Mouse (Mus musculus): Measurements from ENCODE around the gene Hibch. TPM values are rescaled to one million over a fixed set of nuclear protein-coding genes. Genes with fewer than 3 reads are reported as not detected.

Gene Hibch
- 14.2 TPM for total RNA-seq (2023)

DNA sequence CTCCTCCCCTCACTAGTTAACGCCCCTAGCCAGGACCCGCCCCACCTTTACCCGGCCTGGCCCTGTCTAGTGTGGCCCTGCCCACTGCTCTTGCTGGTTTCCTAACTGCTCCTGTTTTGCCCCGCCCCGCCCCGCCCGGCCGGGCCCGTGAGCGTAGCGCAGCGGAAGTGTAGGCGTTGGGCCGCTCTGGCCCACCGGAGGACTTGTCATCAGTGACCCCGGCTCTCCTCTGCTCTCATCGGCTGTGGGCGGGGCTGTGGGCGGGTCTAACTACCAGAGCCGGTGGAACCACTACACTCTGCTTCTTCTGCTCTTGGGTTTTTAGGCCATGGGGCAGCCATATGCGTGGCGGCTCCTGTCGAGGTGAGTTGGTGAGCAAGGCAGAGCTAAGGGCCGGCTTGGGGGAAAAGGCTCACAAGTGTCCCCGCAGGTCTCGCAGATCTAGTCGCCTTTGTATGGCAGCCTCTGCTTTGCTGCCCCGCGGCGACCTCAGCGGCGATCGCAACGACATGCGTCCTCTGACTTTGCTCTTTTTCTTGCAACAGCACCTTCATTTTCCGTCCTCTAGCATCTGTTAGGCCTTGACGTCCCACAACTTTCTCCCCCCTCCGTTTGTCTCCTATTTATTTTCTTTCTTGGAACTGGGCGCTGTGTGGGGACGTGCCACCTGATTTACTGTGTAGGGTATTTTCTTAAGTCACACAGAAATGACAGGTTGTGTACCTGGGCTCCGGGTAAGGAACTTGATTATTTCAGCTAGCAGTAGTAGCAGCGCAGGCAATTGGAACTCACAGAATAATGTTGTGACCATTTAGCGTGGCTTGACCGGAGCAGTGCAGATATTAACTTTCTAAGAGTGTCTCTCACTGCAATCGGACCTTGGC is at the start of gene Hibch:
Hibch (plus strand) TSS at position 148 of the 884 bp plus-strand sequence.

DNA sequence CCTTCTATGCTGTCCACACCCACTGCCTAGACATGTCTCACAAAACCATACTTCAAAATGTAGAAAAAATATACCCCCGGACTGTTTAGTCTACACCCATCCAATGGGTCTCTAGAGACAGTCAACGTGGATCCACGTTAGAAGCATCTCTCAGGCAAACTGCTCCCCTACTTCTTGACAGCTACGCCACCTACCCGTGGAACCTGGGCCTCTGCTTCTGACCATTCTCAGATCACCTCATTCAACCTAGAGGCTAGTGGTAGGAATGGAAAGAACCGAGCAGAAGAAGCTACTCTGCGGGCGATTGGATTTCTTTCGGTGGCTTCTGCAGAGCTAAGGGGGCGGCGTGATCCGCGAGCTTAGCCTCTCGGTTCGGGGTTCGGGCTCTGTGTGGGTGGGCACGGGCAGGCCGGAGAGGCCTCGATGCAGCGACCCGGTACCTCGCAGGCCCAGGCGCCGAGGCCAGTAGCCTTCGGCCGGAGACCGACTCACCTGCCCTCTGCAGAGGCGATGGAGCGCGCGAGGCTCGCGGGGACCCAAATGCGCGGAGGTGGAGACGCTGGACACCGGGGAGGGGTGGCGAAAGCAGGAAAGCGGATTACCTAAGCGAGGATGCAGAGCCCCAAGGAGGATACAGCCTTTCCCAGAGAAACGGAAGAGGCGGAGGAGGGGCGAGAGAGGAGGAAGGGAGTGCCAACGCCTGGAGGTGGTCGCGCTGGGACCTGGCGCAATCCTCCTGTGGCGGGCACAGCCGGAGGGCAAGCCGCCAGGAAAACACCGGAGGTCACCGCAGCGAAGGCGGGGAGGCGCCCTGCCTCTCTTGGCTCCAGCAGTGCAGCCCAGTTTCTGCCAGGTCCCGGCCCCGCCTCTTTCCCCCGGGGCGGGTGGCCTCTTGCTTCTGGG is 27.6 kb upstream of the Hibch start, which contains the start of gene Inpp1:
Inpp1 (minus strand) TSS at position 779 of the 903 bp plus-strand sequence.

Other genes starting within 250 kb of the Hibch start
- gene Nemp2, start 214.2 kb upstream of the Hibch start, total RNA-seq (2023) = 41.4 TPM
- 35.6 TPM for gene Mfsd6, start 117.5 kb upstream of the Hibch start, total RNA-seq (2023)
- 67.7 TPM for gene Inpp1, start 27.2 kb upstream of the Hibch start, total RNA-seq (2023)
- 1.0 TPM for gene 1700019D03Rik, start 175.2 kb downstream of the Hibch start, total RNA-seq (2023)
- not detected for gene Mstn, start 216.7 kb downstream of the Hibch start, total RNA-seq (2023)

Measured in CD4-positive naive resting alpha-beta T cell, adult 57 days (primary cell).